Mouse (Mus musculus): ENCODE measurements around the gene Cx3cr1. TPM values are rescaled to one million over a fixed set of nuclear protein-coding genes. Genes with fewer than 3 reads are reported as not detected.

The Cx3cr1 gene
- total and polyA plus RNA-seq, 2 experiments from 2014 or later, result 10.6 to 14.7 TPM

DNA sequence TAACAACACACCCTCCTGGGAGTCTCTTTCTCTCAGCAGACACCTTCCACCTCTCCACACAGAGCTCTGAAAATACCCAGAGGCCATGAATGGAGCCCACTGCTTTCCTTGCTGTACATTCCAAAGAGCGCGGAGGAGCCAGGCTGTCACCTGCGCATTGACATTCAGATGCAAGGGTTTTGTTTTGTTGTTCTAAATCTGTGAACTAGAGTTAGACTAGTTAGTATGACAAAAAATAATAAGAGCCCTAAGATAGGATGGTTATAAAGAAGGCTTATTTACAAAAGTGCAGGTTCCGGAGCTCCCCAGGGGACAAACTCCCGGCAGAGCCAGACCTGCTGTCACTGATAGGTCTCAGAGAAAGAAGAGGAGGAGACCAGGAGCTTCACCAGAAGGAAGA lies 78.4 kb downstream of the Cx3cr1 start:
- H3K36me3 ChIP-seq (ENCODE audit: insufficient read depth), result no peaks in the 10 kb centered on the region
- no peaks in the 10 kb centered on the region for H3K4me1 ChIP-seq (ENCODE audit: insufficient read depth)
- no peaks in the 10 kb centered on the region for H3K9me3 ChIP-seq (ENCODE audit: low read length)
- no peaks in the 10 kb centered on the region for H3K27me3 ChIP-seq (ENCODE audit: insufficient read depth, low read length)
- H3K4me3 ChIP-seq (ENCODE audit: low read depth, low read length), result no peak overlapping the region
- DNase-seq (no peak), ATAC-seq (no peak)
- no peak for TF ChIP-seq CTCF (IDR thresholded peaks at IDR 0.05; ENCODE audit: low read depth)
- H3K27ac ChIP-seq (ENCODE audit: low read depth, low read length), result no peak overlapping the region
- no peak overlapping the region for H3K4me2 ChIP-seq (ENCODE audit: low read depth)
- 11% methylated on average over 5 of the region's 5 CpGs for WGBS
- H3K9ac ChIP-seq, result no peak overlapping the region

DNA sequence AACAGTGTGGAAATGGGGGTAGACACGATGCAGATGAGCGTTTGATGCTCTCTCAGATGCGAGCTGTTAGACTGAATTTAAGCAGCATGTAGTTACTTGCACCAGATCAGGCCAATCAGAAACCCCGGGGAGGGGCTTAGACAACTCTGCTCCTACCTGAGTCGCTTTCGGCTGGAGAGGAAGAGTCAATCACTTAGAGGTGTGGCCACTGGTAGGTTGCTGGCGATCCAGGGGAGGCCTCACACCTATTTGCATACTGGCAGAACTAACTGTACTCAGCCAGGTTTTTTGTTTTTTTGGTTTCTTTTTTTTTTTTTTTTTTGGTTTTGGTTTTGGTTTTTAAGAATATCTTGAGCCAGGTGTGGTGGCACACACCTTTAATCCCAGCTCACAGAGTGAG lies 81.4 kb downstream of the Cx3cr1 start:
- ATAC-seq, result no peak

DNA sequence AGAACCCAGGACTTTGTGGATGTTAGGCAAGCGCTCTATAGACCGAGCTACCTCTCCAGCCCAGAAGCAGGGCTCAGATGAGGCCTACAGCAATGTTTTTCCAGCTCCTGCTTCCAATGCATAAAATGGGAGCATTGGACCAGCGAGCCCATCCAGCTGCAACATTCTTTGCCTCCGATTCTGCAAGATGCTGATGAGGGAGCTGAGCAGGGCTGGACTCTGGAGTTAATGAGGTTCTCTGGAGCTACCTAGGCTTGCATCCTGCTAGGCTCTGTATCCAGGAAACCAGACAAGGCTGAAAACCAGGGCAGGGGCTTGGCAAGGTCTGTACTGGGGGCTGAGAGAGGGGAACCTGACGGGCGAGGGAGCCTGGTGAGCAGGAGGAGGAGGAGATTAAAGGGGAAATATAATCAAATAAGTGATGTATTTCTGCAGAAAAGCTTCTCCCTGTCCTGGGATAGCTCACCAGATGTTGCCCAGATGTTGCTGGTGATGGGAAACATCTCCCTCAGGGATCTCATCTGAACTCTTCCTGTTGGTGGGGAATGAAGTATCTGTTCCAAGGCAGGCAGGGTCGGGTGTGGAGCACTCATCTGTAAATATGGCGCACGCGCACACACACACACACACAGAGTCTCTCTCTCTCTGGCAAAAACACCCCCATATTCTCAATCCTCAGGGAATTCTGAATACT lies 83.7 kb downstream of the Cx3cr1 start:
- no peaks in the 10 kb centered on the region for H3K36me3 ChIP-seq (ENCODE audit: insufficient read depth)
- no peak overlapping the region for H3K9ac ChIP-seq
- H3K4me1 ChIP-seq (ENCODE audit: insufficient read depth), result peaks cover 7% of the 10 kb centered on the region; the same call in 1 of the 2 replicates
- DNase-seq, result no peak
- TF ChIP-seq CTCF (IDR thresholded peaks at IDR 0.05; ENCODE audit: low read depth), result no peak
- WGBS, result 79% methylated on average over 10 of the region's 10 CpGs
- H3K4me3 ChIP-seq (ENCODE audit: low read depth, low read length), result no peak overlapping the region
- H3K9me3 ChIP-seq (ENCODE audit: low read length), result no peaks in the 10 kb centered on the region
- no peak overlapping the region for H3K27ac ChIP-seq (ENCODE audit: low read depth, low read length)
- no peak for ATAC-seq
- H3K27me3 ChIP-seq (ENCODE audit: insufficient read depth, low read length), result 0 out of 2 replicates have a peak, but pooled peaks cover 2% of the 10 kb centered on the region
- H3K4me2 ChIP-seq (ENCODE audit: low read depth), result no peak overlapping the region

More for the DNA sequence above, 81.4 kb downstream of the Cx3cr1 start:
- Histone ChIP-seq H3K27ac (ENCODE audit: low read depth, low read length) (no peak overlapping the region), H3K36me3 (ENCODE audit: insufficient read depth) (no peaks in the 10 kb centered on the region), H3K4me1 (ENCODE audit: insufficient read depth) (no peaks in the 10 kb centered on the region), H3K9ac (no peak overlapping the region), H3K4me2 (ENCODE audit: low read depth) (no peak overlapping the region), H3K27me3 (ENCODE audit: insufficient read depth, low read length) (no peaks in the 10 kb centered on the region), H3K9me3 (ENCODE audit: low read length) (no peaks in the 10 kb centered on the region), H3K4me3 (ENCODE audit: low read depth, low read length) (no peak overlapping the region)
- WGBS, result 49% methylated on average over 7 of the region's 7 CpGs
- DNase-seq, result no peak
- no peak for TF ChIP-seq CTCF (IDR thresholded peaks at IDR 0.05; ENCODE audit: low read depth)

DNA sequence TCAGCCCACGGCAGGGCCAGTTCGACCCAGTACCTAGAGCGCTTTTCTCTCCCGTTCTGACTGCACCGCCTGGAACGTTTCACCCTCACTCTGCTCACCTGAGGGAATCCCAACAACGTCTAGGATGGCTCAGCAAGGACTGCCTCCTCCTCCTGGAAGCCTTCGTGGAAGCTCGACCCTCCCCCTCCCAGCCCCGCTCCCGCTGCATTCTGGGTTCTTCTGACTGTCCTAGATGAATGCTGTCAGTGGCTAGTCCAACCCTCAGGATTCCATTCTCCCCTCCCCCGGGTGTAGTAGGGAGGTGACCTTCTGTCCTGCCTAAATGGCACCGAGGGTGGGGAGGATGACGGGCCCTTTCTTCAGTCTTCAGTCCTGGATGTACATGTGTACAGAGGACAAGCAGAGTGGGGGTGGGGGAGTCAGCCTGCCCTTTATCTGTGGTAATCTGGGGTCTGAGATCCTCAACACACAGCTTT lies 85.1 kb downstream of the Cx3cr1 start, which contains the start of gene Csrnp1:
Csrnp1 (minus strand) TSS at position 123 of the 476 bp plus-strand sequence.
- Histone ChIP-seq H3K4me1 (ENCODE audit: insufficient read depth) (peaks cover 7% of the 10 kb centered on the region; the same call in 1 of the 2 replicates), H3K36me3 (ENCODE audit: insufficient read depth) (no peaks in the 10 kb centered on the region), H3K9me3 (ENCODE audit: low read length) (no peaks in the 10 kb centered on the region), H3K4me3 (ENCODE audit: low read depth, low read length) (peak within 1 kb of the TSS; percentile 64), H3K27me3 (ENCODE audit: insufficient read depth, low read length) (0 out of 2 replicates have a peak, but pooled peaks cover 2% of the 10 kb centered on the region), H3K27ac (ENCODE audit: low read depth, low read length) (0 out of 2 replicates have a peak within 1 kb of the TSS, but pooled peaks have one; percentile 35), H3K9ac (peak within 1 kb of the TSS; percentile 55), H3K4me2 (ENCODE audit: low read depth) (peak within 1 kb of the TSS; percentile 89)
- DNase-seq (no peak), ATAC-seq (no peak)
- 16% methylated on average over 14 of the region's 14 CpGs for WGBS
- TF ChIP-seq CTCF (IDR thresholded peaks at IDR 0.05; ENCODE audit: low read depth), result no peak

DNA sequence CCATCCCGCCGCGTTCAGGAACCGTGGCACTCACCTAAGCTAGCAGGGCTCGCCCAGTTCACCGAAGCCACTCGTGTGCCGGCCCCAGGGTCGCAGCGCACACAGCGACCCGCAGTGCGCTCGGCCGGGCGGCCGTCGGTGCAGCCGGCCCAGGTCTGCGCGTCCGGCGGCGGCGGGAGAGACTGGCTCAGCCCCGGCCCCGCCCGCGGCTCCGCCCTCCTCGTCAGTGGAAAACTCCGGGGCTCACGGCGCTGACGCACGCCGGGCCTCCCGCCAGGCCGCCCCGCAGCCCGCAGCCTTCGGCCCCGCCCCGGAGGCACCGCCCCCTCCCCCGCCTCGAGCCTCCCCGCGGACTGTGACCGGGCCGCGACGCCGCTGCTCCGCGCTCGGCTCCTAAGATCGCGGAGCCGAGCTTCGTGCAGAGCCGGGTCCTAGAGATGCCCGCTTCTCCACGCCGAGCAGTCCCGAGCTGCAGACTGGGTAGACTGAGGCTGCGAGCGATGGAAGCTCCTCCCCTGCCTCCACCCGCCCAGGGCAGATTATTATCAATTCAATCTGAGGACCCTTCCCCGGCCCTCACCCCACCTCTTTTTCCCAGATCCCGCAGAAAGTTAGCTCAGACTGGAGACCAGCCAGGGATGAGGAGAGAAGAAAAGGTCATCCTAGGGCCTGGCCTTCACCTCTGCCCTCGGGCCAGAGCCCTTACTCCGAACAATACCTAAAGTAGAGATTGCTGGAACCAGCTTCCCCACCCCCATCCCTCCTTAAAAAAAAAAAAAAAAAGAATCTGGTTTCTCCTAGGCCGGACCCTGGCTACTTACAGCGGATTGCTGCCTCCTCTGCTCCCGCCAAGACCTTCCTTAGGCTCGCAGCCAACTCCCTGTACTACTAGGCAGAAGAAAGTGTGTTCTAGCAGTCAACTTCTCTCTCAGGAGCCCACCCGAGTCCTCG lies 85.8 kb downstream of the Cx3cr1 start:
- ATAC-seq (peak; percentile 71), DNase-seq (peak; percentile 77)
- Histone ChIP-seq H3K4me3 (ENCODE audit: low read depth, low read length) (peak overlapping the region; percentile 64), H3K36me3 (ENCODE audit: insufficient read depth) (no peaks in the 10 kb centered on the region), H3K9me3 (ENCODE audit: low read length) (no peaks in the 10 kb centered on the region), H3K4me2 (ENCODE audit: low read depth) (peak overlapping the region; percentile 89), H3K27me3 (ENCODE audit: insufficient read depth, low read length) (0 out of 2 replicates have a peak, but pooled peaks cover 2% of the 10 kb centered on the region), H3K4me1 (ENCODE audit: insufficient read depth) (peaks cover 7% of the 10 kb centered on the region; the same call in 1 of the 2 replicates), H3K27ac (ENCODE audit: low read depth, low read length) (0 out of 2 replicates have a peak overlapping the region, but pooled peaks have one; percentile 35), H3K9ac (peak overlapping the region; percentile 55)
- no peak for TF ChIP-seq CTCF (IDR thresholded peaks at IDR 0.05; ENCODE audit: low read depth)
- 3% methylated on average over 58 of the region's 79 CpGs for WGBS

DNA sequence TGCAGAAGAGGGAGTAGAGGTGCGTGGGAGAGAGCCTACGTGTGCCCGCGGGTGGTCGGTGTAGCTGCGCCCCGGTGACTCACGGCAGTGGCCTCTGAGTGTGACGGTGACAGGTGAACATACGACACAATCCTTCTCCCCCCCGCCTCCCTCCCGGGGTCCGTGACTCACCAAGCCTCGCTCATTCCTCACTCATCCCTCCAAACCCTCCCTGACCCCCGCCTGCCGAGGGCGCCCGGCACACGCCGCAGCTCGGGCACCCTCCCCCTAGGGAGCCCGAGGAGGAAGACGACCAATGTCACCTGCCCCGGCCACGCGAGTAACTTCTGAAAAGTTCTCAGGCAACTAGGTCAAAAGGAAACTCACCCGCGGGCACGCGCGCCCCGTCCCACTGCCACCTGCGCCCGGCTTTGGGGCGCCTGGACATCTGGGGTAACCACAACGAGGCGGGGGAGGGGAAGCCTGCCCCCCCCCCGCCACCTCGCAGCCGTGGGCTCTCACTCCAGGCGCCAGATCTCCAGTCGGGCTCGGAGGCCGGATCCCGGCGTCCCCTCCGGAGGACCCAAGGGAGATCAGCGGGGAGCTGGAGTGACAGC lies 86.6 kb downstream of the Cx3cr1 start:
- no peaks in the 10 kb centered on the region for H3K36me3 ChIP-seq (ENCODE audit: insufficient read depth)
- peaks cover 7% of the 10 kb centered on the region; the same call in 1 of the 2 replicates for H3K4me1 ChIP-seq (ENCODE audit: insufficient read depth)
- peak overlapping the region; percentile 64 for H3K4me3 ChIP-seq (ENCODE audit: low read depth, low read length)
- H3K9ac ChIP-seq, result peak overlapping the region; percentile 55
- no peak overlapping the region for H3K27ac ChIP-seq (ENCODE audit: low read depth, low read length)
- ATAC-seq (no peak), DNase-seq (no peak)
- no peak for TF ChIP-seq CTCF (IDR thresholded peaks at IDR 0.05; ENCODE audit: low read depth)
- 0 out of 2 replicates have a peak, but pooled peaks cover 2% of the 10 kb centered on the region for H3K27me3 ChIP-seq (ENCODE audit: insufficient read depth, low read length)
- WGBS, result 2% methylated on average over 45 of the region's 48 CpGs
- H3K9me3 ChIP-seq (ENCODE audit: low read length), result no peaks in the 10 kb centered on the region
- H3K4me2 ChIP-seq (ENCODE audit: low read depth), result peak overlapping the region; percentile 89

Data from forebrain, postnatal 0 days (tissue).